In the genomic region with DNA sequence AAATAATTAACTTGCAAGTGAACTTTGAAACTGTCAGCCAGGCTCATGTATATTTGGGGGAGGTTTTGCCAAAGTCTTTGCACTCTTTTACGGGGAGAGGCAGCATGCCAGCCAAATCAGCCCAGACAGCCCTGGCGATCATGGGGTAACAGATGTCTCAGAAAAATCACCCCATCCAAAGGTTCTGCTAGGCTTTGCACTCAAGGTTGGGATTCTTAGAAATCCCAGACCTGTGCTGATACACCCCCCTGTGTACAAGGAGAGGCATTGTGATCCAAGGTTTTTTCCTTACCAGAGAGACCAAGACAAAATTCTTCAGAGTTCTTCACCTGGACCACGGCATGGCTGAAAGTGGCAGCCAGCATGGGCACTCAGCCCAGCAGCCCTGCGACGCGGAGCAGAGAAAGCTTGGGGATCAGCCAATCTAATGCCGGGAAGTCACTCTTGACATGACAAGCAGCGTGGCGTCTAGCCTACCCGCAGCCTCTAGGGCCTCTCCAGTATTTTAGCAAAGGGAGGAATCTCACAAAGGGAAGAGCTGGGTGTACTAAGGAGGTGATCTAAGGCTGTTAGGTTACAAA, we compare ENCODE assay signal across 9 mouse cellular contexts. TPM values are rescaled to one million over a fixed set of nuclear protein-coding genes. Genes with fewer than 3 reads are reported as not detected.
DNase-seq lines count a peak whose midpoint lies in the region; ATAC-seq and TF ChIP-seq lines count a peak whose summit lies in the region.
"Had no signal": no experiment of that assay in that cellular context is flagged by ENCODE, and none has a peak within 500 bp of the region (broad histone marks: within the 10 kb centered on the region; RNA-seq: fewer than 3 reads in every experiment).

No protein-coding gene starts in this region.

- H3K4me2 ChIP-seq in heart, embryonic 13.5 days, result peak overlapping the region; percentile 24; the same call in 1 of the 2 replicates

- H3K9me3 ChIP-seq in heart, embryonic 13.5 days, result no peaks in the 10 kb centered on the region
- no peaks in the 10 kb centered on the region for H3K9me3 ChIP-seq in heart, embryonic 10.5 days

- no peaks in the 10 kb centered on the region; the same call in 1 of the 2 replicates for H3K27me3 ChIP-seq in heart, embryonic 13.5 days (replicated peaks)
- H3K27me3 ChIP-seq in heart, embryonic 10.5 days (ENCODE audit: insufficient read depth, poor library complexity, severe bottlenecking), result peaks cover 8% of the 10 kb centered on the region; the same call in 1 of the 2 replicates
- H3K27me3 ChIP-seq in thymus, adult 2 months (ENCODE audit: control insufficient read depth, insufficient read depth, low read length), result no peaks in the 10 kb centered on the region

- no peaks in the 10 kb centered on the region for H3K36me3 ChIP-seq in heart, embryonic 13.5 days
- no peaks in the 10 kb centered on the region for H3K36me3 ChIP-seq in heart, embryonic 10.5 days
- H3K36me3 ChIP-seq in thymus, adult 2 months (ENCODE audit: control insufficient read depth, insufficient read depth, low read length), result no peaks in the 10 kb centered on the region

- peaks cover 38% of the 10 kb centered on the region for H3K4me1 ChIP-seq in heart, embryonic 13.5 days
- peaks cover 47% of the 10 kb centered on the region for H3K4me1 ChIP-seq in heart, embryonic 10.5 days
- peaks cover 25% of the 10 kb centered on the region for H3K4me1 ChIP-seq in thymus, adult 2 months (replicated peaks; ENCODE audit: control insufficient read depth, insufficient read depth, low read length)

- no peak overlapping the region; the same call in 1 of the 2 replicates for H3K9ac ChIP-seq in heart, embryonic 13.5 days

- 26% methylated on average over 10 of the region's 10 CpGs for WGBS in heart, embryonic 13.5 days
- 49% methylated on average over 10 of the region's 10 CpGs for whole genome bisulfite sequencing in heart, embryonic 10.5 days
- whole genome bisulfite sequencing in thymus, adult 2 months, result 90% methylated on average over 10 of the region's 10 CpGs

- TF ChIP-seq CTCF in thymus, adult 2 months (IDR thresholded peaks at IDR 0.05; ENCODE audit: borderline replicate concordance, control insufficient read depth, extremely low read depth, insufficient read depth, low read length, poor library complexity), result no peak

- H3K4me3 ChIP-seq in heart, embryonic 13.5 days, result no peak overlapping the region
- H3K4me3 ChIP-seq in heart, embryonic 10.5 days, result no peak overlapping the region
- no peak overlapping the region for H3K4me3 ChIP-seq in thymus, adult 2 months (ENCODE audit: control insufficient read depth, insufficient read depth, low read length)

- H3K27ac ChIP-seq in heart, embryonic 13.5 days (replicated peaks), result no peak overlapping the region
- no peak overlapping the region for H3K27ac ChIP-seq in heart, embryonic 10.5 days
- no peak overlapping the region for H3K27ac ChIP-seq in thymus, adult 2 months (ENCODE audit: control insufficient read depth, insufficient read depth, low read length)
- H3K27ac ChIP-seq: macrophage had no signal

- no peak for DNase-seq in heart, embryonic 10.5 days (ENCODE audit: low spot score)
- peak; percentile 8 for DNase-seq in thymus, postnatal 4 days
- no peak for DNase-seq in thymus, postnatal 10 days (ENCODE audit: low spot score in 2 of 2)
- peak; percentile 46 for DNase-seq in heart, postnatal 4 days
- no peak for DNase-seq in thymus, adult 2 months
- no peak for DNase-seq in T-cell, adult 2 months (ENCODE audit: low spot score)

- no peak for ATAC-seq in heart, embryonic 13.5 days (ENCODE audit: extremely low read depth, insufficient number of reproducible peaks, low FRiP score, low TSS enrichment)
- no peak for ATAC-seq in granulocyte monocyte progenitor cell, adult 5-6 weeks (replicated peaks; ENCODE audit: poor library complexity, severe bottlenecking)

- no peak for TF ChIP-seq POLR2A in thymus, adult 2 months (IDR thresholded peaks at IDR 0.05; ENCODE audit: control insufficient read depth, extremely low read depth, insufficient read depth, low read length, poor library complexity)

RNA-seq across cellular contexts. Expression of gene Igsf3, which starts 7.5 kb away (rescaled TPM):
- 40.1 and 41.9 TPM in 2 replicates for polyA plus RNA-seq in heart, embryonic 13.5 days (2015; fragmentation: Nextera tagmentation; extraction: Ambion mirVana)
- polyA plus RNA-seq in heart, embryonic 10.5 days (2016; fragmentation: Nextera tagmentation; extraction: Ambion mirVana), result 41.9 and 45.9 TPM in 2 replicates
- total RNA-seq in heart, postnatal 4 days (2021), result 10 to 100 TPM; 26.9 to 29.8 TPM
- 0.13 TPM in 2 replicates for total RNA-seq in granulocyte monocyte progenitor cell, adult 5-6 weeks (2014; fragmentation: Nextera tagmentation)
- under 0.01 and 0.04 TPM in 2 replicates for total RNA-seq in granulocyte monocyte progenitor cell, adult 5-6 weeks (2017)
- polyA plus RNA-seq in thymus, adult 2 months (2012; rRNA removed), result 8.6 and 9.7 TPM in 2 replicates

Comparison
In these comparisons a context has a peak if more than half of its experiments do, and no peak if none do; other contexts are left out.
1. DNase-seq: peak in thymus, postnatal 4 days (single experiment) and heart, postnatal 4 days (single experiment); none in heart, embryonic 10.5 days (single experiment), thymus, postnatal 10 days (0 of 2), thymus, adult 2 months (single experiment) and T-cell, adult 2 months (single experiment).